Mouse (Mus musculus) limb, embryonic 10.5 days (tissue): ENCODE data around the gene Fam181a. TPM values are rescaled to one million over a fixed set of nuclear protein-coding genes. Genes with fewer than 3 reads are reported as not detected.

Experiments
- DNase-seq: peaks from one replicate; pipeline ENCODE4 v3.0.0-alpha.2; 2017; ENCODE audit warnings: low spot score
- H3K27ac ChIP-seq: fragments of 300-500 bp; sonication (generic); 2 replicates; pipeline ENCODE4 v1.5.1; 2016; ENCODE audit warnings: mild to moderate bottlenecking
- H3K27me3 ChIP-seq: fragments of 300-500 bp; sonication (generic); 2 replicates; pipeline ENCODE4 v1.6.1; 2016; ENCODE audit warnings: low read depth, mild to moderate bottlenecking; ENCODE audit not compliant: poor library complexity, severe bottlenecking
- H3K36me3 ChIP-seq: fragments of 300-500 bp; sonication (generic); 2 replicates; pipeline ENCODE4 v1.6.1; 2016; ENCODE audit warnings: mild to moderate bottlenecking, moderate library complexity
- H3K4me1 ChIP-seq: fragments of 300-500 bp; sonication (generic); 2 replicates; pipeline ENCODE4 v1.6.1; 2016
- H3K4me3 ChIP-seq: fragments of 300-500 bp; sonication (generic); 2 replicates; pipeline ENCODE4 v1.5.1; 2016; ENCODE audit warnings: mild to moderate bottlenecking, moderate library complexity
- H3K9me3 ChIP-seq: fragments of 300-500 bp; sonication (generic); replicated peaks from 2 replicates; pipeline ENCODE4 v1.6.1; 2016; ENCODE audit warnings: mild to moderate bottlenecking
- WGBS: fragments of 180-500 bp; shearing (Covaris S2); methylation state at CpG from one replicate; pipeline ENCODE4 v1.1.7; 2016; 5-methylcytosine and 5-hydroxymethylcytosine counted together
- polyA plus RNA-seq: library from polyadenylated mRNA; unstranded; fragments of >200 nt; fragmentation: Nextera tagmentation; extraction: Ambion mirVana; gene quantifications from 2 replicates; pipeline ENCODE4 v1.2.1, GENCODE M21; 2016

Gene Fam181a
- polyA plus RNA-seq, 1 experiment from 2014 or later, result not detected

GRCm38 (mm10) chr12:103325156-103325857 lies 14.5 kb downstream of the Fam181a start:
- H3K36me3 ChIP-seq, result no peaks in the 10 kb centered on the region
- H3K4me3 ChIP-seq, result peak overlapping the region; percentile 49
- WGBS, result 9% methylated on average over 60 of the region's 60 CpGs
- peak overlapping the region; percentile 81 for H3K27ac ChIP-seq
- H3K4me1 ChIP-seq, result peaks cover 24% of the 10 kb centered on the region
- DNase-seq, result peak; percentile 98
- H3K9me3 ChIP-seq, result no peaks in the 10 kb centered on the region
- H3K27me3 ChIP-seq, result peaks cover 29% of the 10 kb centered on the region

- H3K27ac ChIP-seq, result no peak overlapping the region
- peaks cover 24% of the 10 kb centered on the region for H3K4me1 ChIP-seq
Measured at GRCm38 (mm10) chr12:103326569-103326968, 15.8 kb downstream of the Fam181a start.

GRCm38 (mm10) chr12:103327107-103327506 lies 16.3 kb downstream of the Fam181a start:
- peaks cover 24% of the 10 kb centered on the region for H3K4me1 ChIP-seq
- no peak overlapping the region for H3K27ac ChIP-seq
- DNase-seq, result no peak
- 27% methylated on average over 7 of the region's 7 CpGs for WGBS
- peaks cover 29% of the 10 kb centered on the region for H3K27me3 ChIP-seq
- H3K36me3 ChIP-seq, result no peaks in the 10 kb centered on the region
- H3K4me3 ChIP-seq, result no peak overlapping the region
- H3K9me3 ChIP-seq, result no peaks in the 10 kb centered on the region

More at GRCm38 (mm10) chr12:103326569-103326968, 15.8 kb downstream of the Fam181a start:
- Histone ChIP-seq H3K36me3 (no peaks in the 10 kb centered on the region), H3K4me3 (no peak overlapping the region), H3K27me3 (peaks cover 29% of the 10 kb centered on the region), H3K9me3 (no peaks in the 10 kb centered on the region)
- 79% methylated on average over 4 of the region's 4 CpGs for WGBS
- no peak for DNase-seq

- H3K36me3 ChIP-seq, result no peaks in the 10 kb centered on the region
- H3K27ac ChIP-seq, result no peak overlapping the region
- peaks cover 18% of the 10 kb centered on the region for H3K27me3 ChIP-seq
- H3K9me3 ChIP-seq, result no peaks in the 10 kb centered on the region
- H3K4me1 ChIP-seq, result peaks cover 24% of the 10 kb centered on the region
- no peak for DNase-seq
- H3K4me3 ChIP-seq, result no peak overlapping the region
- 65% methylated on average over 7 of the region's 7 CpGs for whole genome bisulfite sequencing
Measured at GRCm38 (mm10) chr12:103328448-103329191, 17.8 kb downstream of the Fam181a start.

- H3K4me3 ChIP-seq, result no peak overlapping the region
- no peak for DNase-seq
- H3K9me3 ChIP-seq, result no peaks in the 10 kb centered on the region
- no peak overlapping the region for H3K27ac ChIP-seq
- WGBS, result 39% methylated on average over 4 of the region's 4 CpGs
- H3K36me3 ChIP-seq, result no peaks in the 10 kb centered on the region
- peaks cover 16% of the 10 kb centered on the region for H3K4me1 ChIP-seq
- no peaks in the 10 kb centered on the region for H3K27me3 ChIP-seq
Measured at GRCm38 (mm10) chr12:103331491-103331890, 20.7 kb downstream of the Fam181a start.

GRCm38 (mm10) chr12:103332879-103333278 lies 22.1 kb downstream of the Fam181a start:
- Histone ChIP-seq H3K4me3 (no peak overlapping the region), H3K36me3 (no peaks in the 10 kb centered on the region), H3K27ac (no peak overlapping the region), H3K27me3 (no peaks in the 10 kb centered on the region), H3K9me3 (no peaks in the 10 kb centered on the region), H3K4me1 (peaks cover 9% of the 10 kb centered on the region; the same call in 1 of the 2 replicates)
- no peak for DNase-seq
- WGBS, result 87% methylated on average over 2 of the region's 2 CpGs

- Histone ChIP-seq H3K36me3 (no peaks in the 10 kb centered on the region), H3K27me3 (no peaks in the 10 kb centered on the region), H3K27ac (no peak overlapping the region), H3K9me3 (no peaks in the 10 kb centered on the region), H3K4me1 (peaks cover 7% of the 10 kb centered on the region; the same call in 1 of the 2 replicates), H3K4me3 (no peak overlapping the region)
- DNase-seq, result no peak
- 92% methylated on average over 15 of the region's 15 CpGs for WGBS
Measured at GRCm38 (mm10) chr12:103333426-103333825, 22.7 kb downstream of the Fam181a start.

GRCm38 (mm10) chr12:103336766-103337165 lies 26.0 kb downstream of the Fam181a start:
- no peak overlapping the region for H3K4me3 ChIP-seq
- no peak for DNase-seq
- H3K27ac ChIP-seq, result no peak overlapping the region
- H3K4me1 ChIP-seq, result no peaks in the 10 kb centered on the region
- H3K9me3 ChIP-seq, result no peaks in the 10 kb centered on the region
- no peaks in the 10 kb centered on the region for H3K36me3 ChIP-seq
- H3K27me3 ChIP-seq, result no peaks in the 10 kb centered on the region
- 88% methylated on average over 3 of the region's 3 CpGs for WGBS

- H3K4me1 ChIP-seq, result no peaks in the 10 kb centered on the region
- no peaks in the 10 kb centered on the region for H3K36me3 ChIP-seq
- H3K9me3 ChIP-seq, result no peaks in the 10 kb centered on the region
- no peaks in the 10 kb centered on the region for H3K27me3 ChIP-seq
- H3K4me3 ChIP-seq, result no peak overlapping the region
- DNase-seq, result no peak
- whole genome bisulfite sequencing, result 77% methylated on average over 14 of the region's 14 CpGs
- H3K27ac ChIP-seq, result no peak overlapping the region
Measured at GRCm38 (mm10) chr12:103338162-103338798, 27.5 kb downstream of the Fam181a start.

GRCm38 (mm10) chr12:103341212-103341611 lies 30.4 kb downstream of the Fam181a start:
- no peaks in the 10 kb centered on the region for H3K36me3 ChIP-seq
- 90% methylated on average over 5 of the region's 5 CpGs for WGBS
- DNase-seq, result no peak
- no peak overlapping the region for H3K4me3 ChIP-seq
- no peaks in the 10 kb centered on the region for H3K27me3 ChIP-seq
- no peaks in the 10 kb centered on the region for H3K9me3 ChIP-seq
- H3K4me1 ChIP-seq, result no peaks in the 10 kb centered on the region
- H3K27ac ChIP-seq, result no peak overlapping the region

GRCm38 (mm10) chr12:103343456-103343855 lies 32.7 kb downstream of the Fam181a start:
- Histone ChIP-seq H3K27ac (no peak overlapping the region), H3K4me1 (peaks cover 7% of the 10 kb centered on the region; the same call in 1 of the 2 replicates), H3K27me3 (no peaks in the 10 kb centered on the region), H3K36me3 (no peaks in the 10 kb centered on the region), H3K9me3 (no peaks in the 10 kb centered on the region), H3K4me3 (no peak overlapping the region)
- no peak for DNase-seq
- WGBS, result 85% methylated on average over 8 of the region's 8 CpGs

GRCm38 (mm10) chr12:103344934-103345333 lies 34.2 kb downstream of the Fam181a start:
- 90% methylated on average over 7 of the region's 7 CpGs for WGBS
- no peaks in the 10 kb centered on the region for H3K36me3 ChIP-seq

GRCm38 (mm10) chr12:103346945-103347344 lies 36.2 kb downstream of the Fam181a start:
- no peak for DNase-seq
- Histone ChIP-seq H3K27me3 (no peaks in the 10 kb centered on the region), H3K9me3 (no peaks in the 10 kb centered on the region), H3K4me3 (no peak overlapping the region), H3K4me1 (peaks cover 7% of the 10 kb centered on the region; the same call in 1 of the 2 replicates), H3K36me3 (no peaks in the 10 kb centered on the region), H3K27ac (no peak overlapping the region)
- WGBS, result 90% methylated on average over 8 of the region's 8 CpGs

More at GRCm38 (mm10) chr12:103344934-103345333, 34.2 kb downstream of the Fam181a start:
- no peak for DNase-seq
- Histone ChIP-seq H3K27ac (no peak overlapping the region), H3K4me1 (peaks cover 7% of the 10 kb centered on the region; the same call in 1 of the 2 replicates), H3K9me3 (no peaks in the 10 kb centered on the region), H3K27me3 (no peaks in the 10 kb centered on the region), H3K4me3 (no peak overlapping the region)
